Mouse (Mus musculus): Measurements from ENCODE around the gene Rpl18a. TPM values are rescaled to one million over a fixed set of nuclear protein-coding genes. Genes with fewer than 3 reads are reported as not detected.

Rpl18a gene
- polyA plus RNA-seq, 1 experiment from 2014 or later, result 2,490 TPM

DNA sequence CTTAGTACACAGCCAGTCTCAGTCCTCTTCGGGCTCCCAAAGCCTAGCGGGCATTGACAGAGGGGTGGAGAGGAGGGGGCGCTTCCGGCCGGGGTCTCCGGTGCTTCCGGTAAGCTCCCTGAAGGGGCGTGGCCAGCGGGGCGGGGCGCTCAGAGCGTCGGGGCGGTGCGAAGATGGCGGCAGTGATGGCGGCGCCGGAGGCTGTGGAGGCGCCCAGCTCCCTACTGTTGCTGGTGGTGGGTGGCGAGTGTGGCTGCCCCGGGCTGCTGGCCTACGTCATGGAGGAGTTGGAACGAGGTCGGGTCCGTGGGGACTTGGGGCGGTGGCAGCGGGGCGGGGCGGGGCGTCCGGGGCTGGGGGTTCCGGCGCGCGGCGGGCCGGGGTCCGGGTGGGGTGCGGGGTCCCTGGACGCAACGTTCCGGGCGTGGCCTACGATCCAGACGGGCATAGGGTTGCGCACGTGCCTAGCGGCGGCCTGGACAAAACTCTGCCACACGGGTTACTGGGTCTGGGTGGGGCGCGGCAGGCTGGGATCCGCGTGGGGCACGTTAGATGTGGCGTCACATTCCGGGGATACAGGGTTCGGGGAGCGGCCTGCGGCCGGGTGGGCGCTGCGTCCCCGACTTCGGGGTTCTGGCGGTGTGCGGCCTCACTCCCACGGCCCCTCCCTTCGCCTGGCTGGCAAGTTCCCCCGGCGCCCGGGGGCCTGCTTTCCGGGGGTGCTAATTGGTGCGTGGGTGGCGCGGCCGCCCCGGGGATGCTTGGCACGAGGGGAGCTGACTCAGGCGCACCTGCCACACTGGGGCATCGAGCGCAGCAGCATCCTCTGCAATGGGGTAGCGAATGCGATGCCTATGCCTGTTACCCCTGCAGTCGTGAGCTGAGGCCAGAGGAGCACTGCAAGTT, 8.9 kb upstream of the Rpl18a start, which contains the start of gene Map1s:
Gene Map1s (plus strand): TSS at position 102 of the 906 bp plus-strand sequence.
- H3K4me3 ChIP-seq (ENCODE audit: low read depth, low read length), result peak within 1 kb of the TSS; percentile 64
- peaks cover 23% of the 10 kb centered on the region for H3K4me1 ChIP-seq (ENCODE audit: insufficient read depth)
- H3K27ac ChIP-seq (ENCODE audit: low read depth), result peak within 1 kb of the TSS; percentile 75
- under 1% methylated on average over 66 of the region's 86 CpGs for WGBS (ENCODE audit: insufficient replicate concordance)
- ATAC-seq, result peak; percentile 79
- H3K36me3 ChIP-seq (replicated peaks; ENCODE audit: insufficient read depth, low read length), result peaks cover 3% of the 10 kb centered on the region; the same call in 1 of the 2 replicates
- TF ChIP-seq EP300 (IDR thresholded peaks at IDR 0.05; ENCODE audit: low read depth) (no peak), CTCF (IDR thresholded peaks at IDR 0.05; ENCODE audit: low read depth) (no peak)
- peak; percentile 84 for DNase-seq
- no peaks in the 10 kb centered on the region for H3K27me3 ChIP-seq (ENCODE audit: insufficient read depth, low read length)
- no peaks in the 10 kb centered on the region for H3K9me3 ChIP-seq (ENCODE audit: low read length)
- peak within 1 kb of the TSS; percentile 93 for H3K4me2 ChIP-seq (ENCODE audit: low read depth, low read length)
- peak within 1 kb of the TSS; percentile 71 for H3K9ac ChIP-seq (replicated peaks)

DNA sequence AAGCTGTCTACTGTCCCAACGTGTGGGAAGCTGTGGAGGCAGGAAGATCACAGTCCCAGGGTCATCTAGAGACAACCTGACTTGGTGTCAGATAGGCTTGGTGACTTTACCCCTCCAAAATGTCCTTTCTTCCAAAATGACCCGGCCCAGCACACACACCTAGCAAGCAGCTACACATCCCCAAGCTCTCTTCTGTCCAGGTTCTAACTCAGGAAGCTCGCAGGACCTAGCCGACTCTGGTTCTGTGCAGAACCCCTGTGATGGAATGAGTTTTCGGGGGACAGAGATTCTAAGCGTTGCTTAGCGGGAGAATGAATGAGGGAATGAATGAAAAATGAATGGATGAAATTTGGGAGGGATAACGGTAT, 8.2 kb upstream of the Rpl18a start:
- TF ChIP-seq CTCF (IDR thresholded peaks at IDR 0.05; ENCODE audit: low read depth) (no peak), EP300 (IDR thresholded peaks at IDR 0.05; ENCODE audit: low read depth) (no peak)
- no peaks in the 10 kb centered on the region for H3K36me3 ChIP-seq (replicated peaks; ENCODE audit: insufficient read depth, low read length)
- peak overlapping the region; percentile 75; the same call in 1 of the 2 replicates for H3K27ac ChIP-seq (ENCODE audit: low read depth)
- H3K9ac ChIP-seq (replicated peaks), result peak overlapping the region; percentile 71
- WGBS (ENCODE audit: insufficient replicate concordance), result 6% methylated on average over 8 of the region's 8 CpGs
- H3K9me3 ChIP-seq (ENCODE audit: low read length), result no peaks in the 10 kb centered on the region
- no peaks in the 10 kb centered on the region for H3K27me3 ChIP-seq (ENCODE audit: insufficient read depth, low read length)
- peaks cover 23% of the 10 kb centered on the region for H3K4me1 ChIP-seq (ENCODE audit: insufficient read depth)
- H3K4me3 ChIP-seq (ENCODE audit: low read depth, low read length), result peak overlapping the region; percentile 64
- ATAC-seq (no peak), DNase-seq (no peak)
- H3K4me2 ChIP-seq (ENCODE audit: low read depth, low read length), result peak overlapping the region; percentile 93

DNA sequence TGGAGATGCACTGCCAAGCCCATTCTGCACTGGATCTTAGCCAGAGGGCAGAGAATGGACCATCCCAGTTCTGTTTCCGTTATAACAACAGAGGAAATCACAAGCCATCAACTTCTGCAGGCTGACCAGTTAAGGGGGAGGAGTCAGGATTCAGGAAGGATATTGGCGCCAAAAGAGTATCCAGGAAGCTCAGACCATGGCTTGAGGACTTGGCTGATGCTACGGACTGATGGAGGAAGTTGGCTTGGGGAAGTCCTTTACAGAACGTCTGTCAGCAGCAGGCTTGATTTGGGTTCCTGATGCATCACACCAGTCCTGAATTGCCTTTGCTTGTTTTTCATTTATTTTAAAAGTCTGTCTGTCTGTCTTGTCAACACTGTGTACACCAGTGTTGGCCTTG, 7.3 kb upstream of the Rpl18a start:
- TF ChIP-seq EP300 (IDR thresholded peaks at IDR 0.05; ENCODE audit: low read depth) (no peak), CTCF (IDR thresholded peaks at IDR 0.05; ENCODE audit: low read depth) (no peak)
- Histone ChIP-seq H3K36me3 (replicated peaks; ENCODE audit: insufficient read depth, low read length) (no peaks in the 10 kb centered on the region), H3K27me3 (ENCODE audit: insufficient read depth, low read length) (no peaks in the 10 kb centered on the region), H3K4me1 (ENCODE audit: insufficient read depth) (peaks cover 23% of the 10 kb centered on the region), H3K9ac (replicated peaks) (no peak overlapping the region), H3K9me3 (ENCODE audit: low read length) (no peaks in the 10 kb centered on the region), H3K27ac (ENCODE audit: low read depth) (peak overlapping the region; percentile 75; the same call in 1 of the 2 replicates), H3K4me3 (ENCODE audit: low read depth, low read length) (no peak overlapping the region), H3K4me2 (ENCODE audit: low read depth, low read length) (no peak overlapping the region)
- 21% methylated on average over 4 of the region's 4 CpGs for WGBS (ENCODE audit: insufficient replicate concordance)
- DNase-seq, result peak; percentile 20
- ATAC-seq, result no peak; the same call in 1 of the 2 replicates

DNA sequence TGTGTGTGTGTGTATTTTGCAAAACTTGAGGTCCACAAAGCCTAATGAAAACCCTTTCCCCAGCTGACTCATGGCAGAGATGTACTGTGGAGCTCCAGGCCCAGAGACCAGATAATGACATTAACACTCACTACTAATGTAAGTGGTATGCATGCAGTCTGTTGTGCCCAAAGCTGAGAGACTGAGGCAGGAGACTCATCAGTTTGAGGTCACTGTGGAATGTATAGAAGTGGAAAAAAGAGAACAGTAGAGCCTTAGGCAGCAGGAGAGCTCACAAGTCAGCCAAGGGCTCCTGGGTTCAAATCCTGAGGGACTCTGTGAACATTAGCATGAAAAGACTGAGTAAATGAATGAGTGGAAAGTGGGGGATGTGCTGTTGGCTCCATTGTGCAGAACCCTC, 6.4 kb upstream of the Rpl18a start:
- H3K4me2 ChIP-seq (ENCODE audit: low read depth, low read length), result no peak overlapping the region
- DNase-seq (no peak), ATAC-seq (no peak)
- TF ChIP-seq CTCF (IDR thresholded peaks at IDR 0.05; ENCODE audit: low read depth) (no peak), EP300 (IDR thresholded peaks at IDR 0.05; ENCODE audit: low read depth) (no peak)
- H3K27ac ChIP-seq (ENCODE audit: low read depth), result no peak overlapping the region
- no peak overlapping the region for H3K4me3 ChIP-seq (ENCODE audit: low read depth, low read length)
- H3K9ac ChIP-seq (replicated peaks), result no peak overlapping the region
- peaks cover 25% of the 10 kb centered on the region for H3K4me1 ChIP-seq (ENCODE audit: insufficient read depth)
- H3K36me3 ChIP-seq (replicated peaks; ENCODE audit: insufficient read depth, low read length), result no peaks in the 10 kb centered on the region
- no peaks in the 10 kb centered on the region for H3K9me3 ChIP-seq (ENCODE audit: low read length)
- no peaks in the 10 kb centered on the region for H3K27me3 ChIP-seq (ENCODE audit: insufficient read depth, low read length)

DNA sequence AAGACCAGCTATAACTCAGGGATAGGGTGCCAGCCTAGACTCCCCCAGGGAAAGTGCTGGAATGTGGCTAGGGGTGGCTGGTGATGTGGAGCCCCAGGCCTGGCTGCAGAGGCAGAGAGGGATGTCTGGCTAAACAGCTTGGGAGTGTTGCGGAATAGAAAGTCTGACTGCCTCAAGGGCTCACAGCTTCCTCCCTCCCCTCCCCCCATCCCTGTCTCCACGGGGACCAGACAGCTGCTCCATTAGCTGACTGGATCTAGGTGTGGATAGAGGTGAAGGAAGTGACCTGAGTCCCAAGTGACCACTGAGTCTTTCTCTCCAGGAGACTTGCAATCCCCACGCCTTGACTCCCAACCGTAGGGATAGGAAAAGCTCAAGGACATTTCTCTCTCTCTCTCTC, 5.9 kb upstream of the Rpl18a start:
- H3K9me3 ChIP-seq (ENCODE audit: low read length), result no peaks in the 10 kb centered on the region
- no peak overlapping the region for H3K9ac ChIP-seq (replicated peaks)
- H3K4me3 ChIP-seq (ENCODE audit: low read depth, low read length), result no peak overlapping the region
- peaks cover 29% of the 10 kb centered on the region for H3K4me1 ChIP-seq (ENCODE audit: insufficient read depth)
- no peak overlapping the region for H3K27ac ChIP-seq (ENCODE audit: low read depth)
- DNase-seq, result peak; percentile 27
- TF ChIP-seq CTCF (IDR thresholded peaks at IDR 0.05; ENCODE audit: low read depth), result no peak
- TF ChIP-seq EP300 (IDR thresholded peaks at IDR 0.05; ENCODE audit: low read depth), result no peak
- no peaks in the 10 kb centered on the region for H3K27me3 ChIP-seq (ENCODE audit: insufficient read depth, low read length)
- ATAC-seq, result no peak
- H3K4me2 ChIP-seq (ENCODE audit: low read depth, low read length), result no peak overlapping the region
- 52% methylated on average over 4 of the region's 4 CpGs for WGBS (ENCODE audit: insufficient replicate concordance)
- H3K36me3 ChIP-seq (replicated peaks; ENCODE audit: insufficient read depth, low read length), result no peaks in the 10 kb centered on the region

DNA sequence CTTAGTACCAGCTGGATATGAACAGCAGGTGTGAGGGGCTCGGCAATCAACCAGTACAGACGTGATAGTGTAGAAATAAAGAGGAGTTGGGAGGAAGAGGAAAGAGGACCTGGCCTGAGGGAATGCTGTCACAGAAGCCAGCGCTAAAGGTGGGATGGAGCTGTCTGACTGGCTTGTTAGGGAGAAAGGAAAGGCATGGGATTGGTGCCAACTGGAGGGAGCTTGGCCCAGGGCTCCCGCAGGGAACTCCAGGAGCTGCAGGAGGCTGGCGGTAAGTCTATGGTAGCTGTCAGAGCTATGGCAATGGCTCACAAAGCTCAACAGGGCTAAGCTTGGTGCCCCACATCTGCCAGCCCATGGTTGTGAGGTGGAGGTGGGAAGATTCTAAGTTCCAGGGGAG, 5.0 kb upstream of the Rpl18a start:
- Histone ChIP-seq H3K36me3 (replicated peaks; ENCODE audit: insufficient read depth, low read length) (no peaks in the 10 kb centered on the region), H3K4me1 (ENCODE audit: insufficient read depth) (peaks cover 26% of the 10 kb centered on the region), H3K4me2 (ENCODE audit: low read depth, low read length) (no peak overlapping the region), H3K4me3 (ENCODE audit: low read depth, low read length) (no peak overlapping the region), H3K9ac (replicated peaks) (no peak overlapping the region), H3K27me3 (ENCODE audit: insufficient read depth, low read length) (no peaks in the 10 kb centered on the region), H3K9me3 (ENCODE audit: low read length) (no peaks in the 10 kb centered on the region), H3K27ac (ENCODE audit: low read depth) (no peak overlapping the region)
- 61% methylated on average over 5 of the region's 5 CpGs for WGBS (ENCODE audit: insufficient replicate concordance)
- TF ChIP-seq CTCF (IDR thresholded peaks at IDR 0.05; ENCODE audit: low read depth), result no peak
- TF ChIP-seq EP300 (IDR thresholded peaks at IDR 0.05; ENCODE audit: low read depth), result no peak
- no peak for ATAC-seq
- DNase-seq, result no peak

Data from liver, postnatal 0 days (tissue).